Mouse (Mus musculus) stomach, postnatal 0 days (tissue): ENCODE data around the gene Steap3.

Experiments
- CTCF ChIP-seq: IDR thresholded peaks from 2 replicates; pipeline ENCODE4 v1.5.1; 2016; ENCODE audit warnings: antibody characterized with exemption, low read depth, mild to moderate bottlenecking, moderate library complexity
- EP300 ChIP-seq: optimal IDR thresholded peaks from 2 replicates; pipeline ENCODE3; 2016; ENCODE audit warnings: antibody characterized with exemption

DNA sequence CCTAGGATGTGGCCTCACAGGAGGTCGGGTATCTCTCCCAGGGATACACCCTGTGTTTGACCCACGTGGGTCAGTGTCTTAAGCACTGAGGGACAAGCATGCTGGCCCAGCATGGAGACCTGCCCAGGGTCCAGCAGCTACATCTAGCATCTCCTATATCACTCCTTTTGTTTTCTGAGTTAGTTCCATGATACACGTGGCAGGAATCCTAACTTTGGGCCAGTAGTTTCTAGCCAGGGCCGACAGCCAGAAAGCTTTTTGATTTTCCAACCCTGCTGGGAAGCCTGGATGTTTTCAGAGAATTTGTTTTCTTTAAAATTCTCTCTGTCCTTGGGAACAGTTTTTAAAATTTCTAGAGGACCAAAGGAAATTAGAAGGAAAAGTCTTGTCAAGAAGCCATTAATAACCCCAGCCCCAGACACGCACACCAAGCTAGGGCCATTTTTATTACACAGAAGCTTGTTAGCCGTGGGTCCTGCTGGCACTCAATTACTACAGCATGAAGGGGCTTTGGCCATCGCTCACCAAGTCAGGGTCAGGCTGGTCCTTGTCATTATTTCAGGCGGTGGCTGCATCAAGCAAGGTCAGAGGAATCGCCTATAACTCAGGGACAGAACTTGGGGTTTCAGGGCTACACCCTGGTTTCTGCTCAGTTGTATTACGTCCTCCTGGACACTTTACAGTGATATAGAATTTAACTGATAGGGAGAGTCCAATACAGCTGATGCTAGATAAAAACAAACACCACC, 42.6 kb downstream of the Steap3 start:
- TF ChIP-seq CTCF (no peak), EP300 (no peak)
